In the genomic region with DNA sequence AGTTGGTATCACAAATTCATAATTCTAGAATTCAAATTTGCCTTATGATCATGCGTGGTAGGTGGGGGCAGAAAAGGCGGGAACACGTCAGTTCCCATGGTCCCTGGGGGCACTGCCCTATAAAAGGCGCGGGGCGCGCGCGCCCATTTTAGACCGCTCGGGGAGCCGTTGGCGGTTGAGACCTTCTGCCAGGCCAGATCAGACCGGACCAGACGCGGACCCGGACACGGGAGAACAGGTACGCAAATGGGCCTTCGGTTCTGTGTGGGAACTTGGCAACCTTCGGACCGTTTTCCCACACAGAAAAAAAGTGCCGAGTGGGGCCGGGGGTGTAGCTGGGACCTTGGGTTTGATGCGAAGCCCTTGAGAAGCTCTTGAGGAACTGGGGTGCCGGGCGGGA, we compare ENCODE assay signal across 26 mouse cellular contexts. TPM values are rescaled to one million over a fixed set of nuclear protein-coding genes. Genes with fewer than 3 reads are reported as not detected.
DNase-seq lines count a peak whose midpoint lies in the region.
"Had no signal": no experiment of that assay in that cellular context is flagged by ENCODE, and none has a peak within 500 bp of the region (broad histone marks: within the 10 kb centered on the region; RNA-seq: fewer than 3 reads in every experiment).

No protein-coding gene starts in this region.

- no peaks in the 10 kb centered on the region for H3K4me1 ChIP-seq in heart, embryonic 10.5 days
- no peaks in the 10 kb centered on the region for H3K4me1 ChIP-seq in forebrain, embryonic 10.5 days
- H3K4me1 ChIP-seq: embryonic facial prominence, embryonic 10.5 days; embryonic facial prominence, embryonic 13.5 days; heart, embryonic 13.5 days; hindbrain, embryonic 12.5 days; hindbrain, embryonic 15.5 days had no signal

- 91% methylated on average over 27 of the region's 27 CpGs for WGBS in heart, embryonic 10.5 days
- WGBS in forebrain, embryonic 10.5 days = 89% methylated on average over 27 of the region's 27 CpGs

- intact Hi-C loops in left cerebral cortex, postnatal 36 days (cut with DNase I) = no loop called here

- no peak overlapping the region for H3K4me3 ChIP-seq in heart, embryonic 10.5 days
- no peak overlapping the region for H3K4me3 ChIP-seq in forebrain, embryonic 10.5 days
- H3K4me3 ChIP-seq: embryonic facial prominence, embryonic 10.5 days; embryonic facial prominence, embryonic 13.5 days; erythroblast, embryonic 14.5 days; heart, embryonic 13.5 days; hindbrain, embryonic 12.5 days; hindbrain, embryonic 15.5 days had no signal

- peaks cover 19% of the 10 kb centered on the region for H3K9me3 ChIP-seq in heart, embryonic 10.5 days
- peaks cover 29% of the 10 kb centered on the region for H3K9me3 ChIP-seq in forebrain, embryonic 10.5 days

- no peaks in the 10 kb centered on the region for H3K36me3 ChIP-seq in heart, embryonic 10.5 days
- no peaks in the 10 kb centered on the region for H3K36me3 ChIP-seq in forebrain, embryonic 10.5 days (replicated peaks)
- H3K36me3 ChIP-seq: embryonic facial prominence, embryonic 10.5 days; embryonic facial prominence, embryonic 13.5 days; G1E; heart, embryonic 13.5 days; hindbrain, embryonic 12.5 days; hindbrain, embryonic 15.5 days had no signal

- H3K27ac ChIP-seq in heart, embryonic 10.5 days = no peak overlapping the region
- H3K27ac ChIP-seq in forebrain, embryonic 10.5 days = no peak overlapping the region
- H3K27ac ChIP-seq: embryonic facial prominence, embryonic 10.5 days; embryonic facial prominence, embryonic 13.5 days; heart, embryonic 13.5 days; hindbrain, embryonic 12.5 days; hindbrain, embryonic 15.5 days had no signal

- no peaks in the 10 kb centered on the region for H3K27me3 ChIP-seq in heart, embryonic 10.5 days (ENCODE audit: insufficient read depth, poor library complexity, severe bottlenecking)
- no peaks in the 10 kb centered on the region for H3K27me3 ChIP-seq in forebrain, embryonic 10.5 days (ENCODE audit: poor library complexity, severe bottlenecking)
- H3K27me3 ChIP-seq: embryonic facial prominence, embryonic 13.5 days; heart, embryonic 13.5 days; hindbrain, embryonic 12.5 days; hindbrain, embryonic 15.5 days; Patski had no signal

- DNase-seq in heart, adult 11 months = peak; percentile 64
- DNase-seq in heart, embryonic 10.5 days (ENCODE audit: low spot score) = no peak
- DNase-seq in R1 (ENCODE audit: low read depth, low spot score) = peak; percentile 35
- peak; percentile 46 for DNase-seq in testis, postnatal 10 days (ENCODE audit: low spot score)
- no peak for DNase-seq in layer of hippocampus, postnatal 14 days (ENCODE audit: low spot score in 2 of 2)
- no peak for DNase-seq in forebrain, embryonic 10.5 days (ENCODE audit: extremely low spot score, low spot score)
- no peak for DNase-seq in left cerebral cortex, postnatal 36 days (ENCODE audit: low spot score in 2 of 2)
- DNase-seq: adrenal gland, adult 8-10 months; adrenal gland, postnatal 25 days; cerebellum, adult 11-12 months; cerebellum, adult 8-10 months; cerebellum, postnatal 10 days; cerebellum, postnatal 36 days; embryo, embryonic 11 days; gastrocnemius, postnatal 10 days; heart, adult 18-20 months; heart, postnatal 14 days had no signal

RNA-seq across cellular contexts. Expression of a gene that starts 38.4 kb away (rescaled TPM):
- not detected in 2 replicates for polyA plus RNA-seq in heart, embryonic 10.5 days (2016; fragmentation: Nextera tagmentation; extraction: Ambion mirVana)
- not detected for total RNA-seq in layer of hippocampus, postnatal 14 days (2021)
- polyA plus RNA-seq in forebrain, embryonic 10.5 days (2016; fragmentation: Nextera tagmentation; extraction: Ambion mirVana) = 0.20 and 0.31 TPM in 2 replicates
- total RNA-seq in left cerebral cortex, postnatal 36 days (2021) = not detected
- total RNA-seq: adrenal gland, postnatal 25 days; G1E; heart, postnatal 14 days had no signal
- polyA plus RNA-seq: erythroblast, embryonic 14.5 days; forebrain, embryonic 16.5 days; G1E; hindbrain, embryonic 12.5 days; hindbrain, embryonic 15.5 days; Patski had no signal

RNA-seq across cellular contexts. Expression of a gene that starts 55.8 kb away (rescaled TPM):
- polyA plus RNA-seq in heart, embryonic 10.5 days (2016; fragmentation: Nextera tagmentation; extraction: Ambion mirVana) = 98.4 and 117 TPM in 2 replicates
- total RNA-seq in layer of hippocampus, postnatal 14 days (2021) = 100 to 1,000 TPM; 187 to 208 TPM
- 130 and 131 TPM in 2 replicates for polyA plus RNA-seq in forebrain, embryonic 10.5 days (2016; fragmentation: Nextera tagmentation; extraction: Ambion mirVana)
- total RNA-seq in left cerebral cortex, postnatal 36 days (2021) = 100 to 1,000 TPM; 171 to 261 TPM

Comparison
In these comparisons a context has a peak if more than half of its experiments do, and no peak if none do; other contexts are left out.
1. DNase-seq: peak in heart, adult 11 months (single experiment), R1 (single experiment) and testis, postnatal 10 days (single experiment); none in heart, embryonic 10.5 days (single experiment), layer of hippocampus, postnatal 14 days (0 of 2), forebrain, embryonic 10.5 days (single experiment) and left cerebral cortex, postnatal 36 days (0 of 2).